Mouse (Mus musculus) CH12F3 (cell line): Measurements from ENCODE around the gene Gfra1.

Source experiments
- in situ Hi-C: fragments of 300-500 bp; cut with MboI; formaldehyde crosslinking; loops from 2 replicates; pipeline ENCODE4 v1.14.3; 2020; ENCODE audit warnings: low sequenced_read_pairs

The Gfra1 gene

GRCm38 (mm10) chr19:58336802-58337201 lies 118.9 kb downstream of the Gfra1 start:
- in situ Hi-C loops, result no loop called here

- in situ Hi-C loops, result no loop called here
Measured at GRCm38 (mm10) chr19:58335585-58336530, 119.9 kb downstream of the Gfra1 start.

GRCm38 (mm10) chr19:58329305-58329704 lies 126.4 kb downstream of the Gfra1 start:
- in situ Hi-C loops, result no loop called here

GRCm38 (mm10) chr19:58328014-58328413 lies 127.7 kb downstream of the Gfra1 start:
- in situ Hi-C loops, result no loop called here

- in situ Hi-C loops, result no loop called here
Measured at GRCm38 (mm10) chr19:58316474-58316873, 139.2 kb downstream of the Gfra1 start.

GRCm38 (mm10) chr19:58315681-58316080 lies 140.0 kb downstream of the Gfra1 start:
- in situ Hi-C loops, result no loop called here

- in situ Hi-C loops, result no loop called here
Measured at GRCm38 (mm10) chr19:58314631-58315030, 141.1 kb downstream of the Gfra1 start.

- in situ Hi-C loops, result no loop called here
Measured at GRCm38 (mm10) chr19:58313785-58314184, 141.9 kb downstream of the Gfra1 start.

GRCm38 (mm10) chr19:58312492-58312891 lies 143.2 kb downstream of the Gfra1 start:
- in situ Hi-C loops, result no loop called here

GRCm38 (mm10) chr19:58310334-58311315 lies 145.1 kb downstream of the Gfra1 start:
- in situ Hi-C loops, result no loop called here

GRCm38 (mm10) chr19:58309620-58310275 lies 146.0 kb downstream of the Gfra1 start:
- in situ Hi-C loops, result no loop called here

- in situ Hi-C loops, result no loop called here
Measured at GRCm38 (mm10) chr19:58301105-58301504, 154.6 kb downstream of the Gfra1 start.

- in situ Hi-C loops, result no loop called here
Measured at GRCm38 (mm10) chr19:58297926-58298325, 157.8 kb downstream of the Gfra1 start.

- in situ Hi-C loops, result no loop called here
Measured at GRCm38 (mm10) chr19:58296842-58297190, 158.9 kb downstream of the Gfra1 start.

- in situ Hi-C loops, result no loop called here
Measured at GRCm38 (mm10) chr19:58295986-58296841, 159.5 kb downstream of the Gfra1 start.

- in situ Hi-C loops, result no loop called here
Measured at GRCm38 (mm10) chr19:58288145-58288544, 167.6 kb downstream of the Gfra1 start.

- in situ Hi-C loops, result no loop called here
Measured at GRCm38 (mm10) chr19:58275281-58275680, 180.4 kb downstream of the Gfra1 start.

- in situ Hi-C loops, result no loop called here
Measured at GRCm38 (mm10) chr19:58271815-58272214, 183.9 kb downstream of the Gfra1 start.

GRCm38 (mm10) chr19:58270778-58271177 lies 184.9 kb downstream of the Gfra1 start:
- in situ Hi-C loops, result no loop called here

- in situ Hi-C loops, result no loop called here
Measured at GRCm38 (mm10) chr19:58268476-58268875, 187.2 kb downstream of the Gfra1 start.
